Mouse (Mus musculus): Measurements from ENCODE around the gene Olfr364-ps1.

The Olfr364-ps1 gene

GRCm38 (mm10) chr2:37139022-37139421 lies at the start of gene Olfr364-ps1:
Gene Olfr364-ps1, plus strand, starts transcription at chr2:37139322.
- DNase-seq (ENCODE audit: low read depth in 2 of 2, low spot score in 2 of 2): no peak

GRCm38 (mm10) chr2:37117810-37118209 lies 21.3 kb upstream of the Olfr364-ps1 start, which contains the start of gene Olfr362:
Gene Olfr362, minus strand, starts transcription at chr2:37117910.
- DNase-seq (ENCODE audit: low read depth in 2 of 2, low spot score in 2 of 2): no peak

DNA sequence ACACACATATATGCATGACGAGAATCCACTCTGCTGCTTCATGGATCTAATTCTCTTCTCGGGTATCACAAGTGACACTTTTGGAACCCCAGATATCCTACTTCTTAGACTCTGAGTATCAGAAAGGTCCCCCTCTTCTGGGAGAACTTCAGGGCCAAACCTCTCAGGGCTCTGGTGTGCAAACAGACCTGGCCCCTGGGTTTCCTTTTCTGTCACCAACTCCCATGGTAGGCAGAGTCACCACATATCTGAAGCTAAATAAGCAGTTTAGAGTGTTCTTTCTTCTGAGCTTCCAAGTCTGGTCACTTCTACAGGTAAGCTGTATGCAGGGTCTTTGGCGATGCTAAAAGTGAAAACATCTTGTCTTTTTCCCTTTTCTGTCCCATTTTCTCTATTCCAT lies 48.8 kb downstream of the Olfr364-ps1 start, which contains the start of gene Olfr365:
TSS of gene Olfr365 (plus strand) at position 301 of the 400 bp plus-strand sequence.
- no peak for DNase-seq (ENCODE audit: low read depth in 2 of 2, low spot score in 2 of 2)

Measured in CD8-positive naive resting alpha-beta T cell, adult 2 months (primary cell).